Mouse (Mus musculus) embryo, embryonic 10.5 days (tissue): ENCODE results near the gene Xcr1.

Experiments used
- DNase-seq: peaks from one replicate; pipeline ENCODE4 v3.0.0-alpha.2; 2015; ENCODE audit warnings: low spot score

The Xcr1 gene

DNA sequence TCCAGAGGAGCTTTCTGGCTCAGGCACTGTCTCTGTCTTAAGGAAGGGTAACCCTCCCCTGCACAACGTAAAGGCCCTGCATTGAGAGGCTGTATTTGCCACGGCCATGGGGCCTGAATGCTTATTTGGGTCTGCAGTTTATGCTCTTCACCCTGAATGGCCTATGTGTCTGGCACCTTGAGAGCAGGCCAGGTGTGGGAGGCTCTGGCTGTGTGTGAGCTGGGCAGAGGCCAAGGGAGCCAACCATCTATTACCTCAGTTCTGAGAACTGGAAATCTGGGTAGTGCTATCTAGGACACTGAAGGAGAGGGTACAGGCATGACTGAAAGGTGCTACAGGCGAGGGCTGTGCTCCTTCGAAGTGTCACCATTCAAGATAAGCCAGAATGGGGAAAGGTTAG, 47.0 kb downstream of the Xcr1 start:
- DNase-seq = no peak

GRCm38 (mm10) chr9:123814326-123814725, 47.5 kb downstream of the Xcr1 start:
- no peak for DNase-seq

- no peak for DNase-seq
Observed at GRCm38 (mm10) chr9:123811831-123812230, 50.0 kb downstream of the Xcr1 start.

DNA sequence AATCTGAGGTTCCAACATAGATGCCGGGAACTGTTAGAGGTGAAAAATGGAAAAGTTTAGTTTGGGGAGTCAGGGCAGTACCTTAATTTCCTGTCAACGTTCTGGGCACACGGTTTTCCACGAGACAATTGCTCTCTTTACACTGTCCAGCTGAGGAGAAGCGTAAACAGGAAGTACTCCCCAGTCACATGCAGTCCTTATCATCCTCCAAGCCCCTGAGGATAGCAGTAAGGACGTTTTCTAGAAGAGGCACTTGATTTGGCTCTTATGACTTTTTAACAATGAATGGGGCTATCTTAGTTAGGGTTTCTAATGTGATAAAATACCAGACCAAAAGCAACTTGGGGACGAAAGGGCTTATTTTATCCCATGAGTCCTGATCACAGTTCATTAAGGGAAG, 53.2 kb downstream of the Xcr1 start:
- no peak for DNase-seq

GRCm38 (mm10) chr9:123806267-123806666, 55.6 kb downstream of the Xcr1 start, which contains the start of gene Cxcr6:
Cxcr6 (plus strand) TSS chr9:123806475.
- no peak for DNase-seq

- DNase-seq = no peak
Observed at GRCm38 (mm10) chr9:123805241-123805640, 56.6 kb downstream of the Xcr1 start.

- DNase-seq = no peak
Observed at GRCm38 (mm10) chr9:123802896-123803295, 58.9 kb downstream of the Xcr1 start.

DNA sequence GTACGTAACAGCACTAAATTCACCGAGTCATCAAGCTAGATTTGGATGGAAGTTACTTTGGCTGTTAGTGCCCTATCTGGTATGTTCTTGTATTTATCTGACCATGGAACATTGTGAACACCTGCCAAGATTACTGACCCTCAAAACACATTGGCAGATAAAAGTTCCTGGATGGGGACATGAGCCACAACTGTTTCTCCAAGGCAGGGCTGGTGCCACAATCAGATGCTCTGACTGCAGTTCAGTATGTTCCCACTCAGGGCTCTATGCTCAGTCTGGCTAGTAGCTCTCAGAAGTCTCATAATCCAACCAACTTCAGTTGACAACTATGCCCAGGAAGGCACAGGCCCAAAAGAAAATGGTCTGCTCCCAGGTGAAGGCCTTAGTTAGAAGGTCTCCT, 59.4 kb downstream of the Xcr1 start:
- no peak for DNase-seq
